Mouse (Mus musculus) testis, adult 2 months (tissue): ENCODE measurements around the gene Cdh24.

Experiments used
- CTCF ChIP-seq: fragments of 200-500 bp; IDR thresholded peaks from 2 replicates; pipeline ENCODE4 v1.5.1; 2012; ENCODE audit warnings: low read depth, mild to moderate bottlenecking, inconsistent platforms, low read length, moderate library complexity; ENCODE audit not compliant: control insufficient read depth, insufficient read depth, insufficient replicate concordance
- POLR2A ChIP-seq: fragments of 200-500 bp; IDR thresholded peaks from 2 replicates; pipeline ENCODE4 v1.6.1; 2012; ENCODE audit warnings: low read depth, mild to moderate bottlenecking, inconsistent platforms, low read length, moderate library complexity; ENCODE audit not compliant: control insufficient read depth

DNA sequence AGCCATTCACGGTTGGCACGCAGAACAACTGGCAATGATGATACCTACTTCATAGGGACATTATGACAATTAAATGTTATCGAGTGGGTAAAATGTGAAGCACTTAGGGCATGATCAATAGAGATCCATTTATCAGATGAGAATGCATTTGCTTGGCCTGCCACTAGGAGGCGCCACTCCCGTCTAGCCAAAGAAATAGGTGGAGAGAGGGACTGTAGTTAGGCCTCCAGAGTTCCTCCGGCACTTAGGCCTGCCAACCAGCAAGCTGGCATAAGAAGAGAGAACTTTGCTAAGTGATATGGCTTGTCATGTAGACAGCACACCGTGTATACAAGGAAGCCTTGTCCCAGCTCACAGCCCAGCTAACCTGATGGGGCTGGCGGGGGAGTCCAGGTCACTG lies 4.2 kb downstream of the Cdh24 start:
- peak; percentile 89 for TF ChIP-seq CTCF
- no peak for TF ChIP-seq POLR2A
